Mouse (Mus musculus) heart, postnatal 36 days (tissue): ENCODE results near the gene C130074G19Rik. TPM values are rescaled to one million over a fixed set of nuclear protein-coding genes. Genes with fewer than 3 reads are reported as not detected.

Experiments used
- DNase-seq, 2 experiments: peaks; one replicate each; pipeline ENCODE4 v3.0.0; 2021 to 2022
- intact Hi-C: fragments of 180-260 bp; cut with DNase I; formaldehyde crosslinking; loops from one replicate; pipeline ENCODE4 v1.15.1; 2025
- total RNA-seq, 2 experiments: library from RNA; stranded (reverse); gene quantifications; 2 replicates each; pipeline ENCODE4 v1.2.3; 2021

The C130074G19Rik gene
- total RNA-seq, result 10 to 100 TPM; 18.0 to 19.0 TPM

DNA sequence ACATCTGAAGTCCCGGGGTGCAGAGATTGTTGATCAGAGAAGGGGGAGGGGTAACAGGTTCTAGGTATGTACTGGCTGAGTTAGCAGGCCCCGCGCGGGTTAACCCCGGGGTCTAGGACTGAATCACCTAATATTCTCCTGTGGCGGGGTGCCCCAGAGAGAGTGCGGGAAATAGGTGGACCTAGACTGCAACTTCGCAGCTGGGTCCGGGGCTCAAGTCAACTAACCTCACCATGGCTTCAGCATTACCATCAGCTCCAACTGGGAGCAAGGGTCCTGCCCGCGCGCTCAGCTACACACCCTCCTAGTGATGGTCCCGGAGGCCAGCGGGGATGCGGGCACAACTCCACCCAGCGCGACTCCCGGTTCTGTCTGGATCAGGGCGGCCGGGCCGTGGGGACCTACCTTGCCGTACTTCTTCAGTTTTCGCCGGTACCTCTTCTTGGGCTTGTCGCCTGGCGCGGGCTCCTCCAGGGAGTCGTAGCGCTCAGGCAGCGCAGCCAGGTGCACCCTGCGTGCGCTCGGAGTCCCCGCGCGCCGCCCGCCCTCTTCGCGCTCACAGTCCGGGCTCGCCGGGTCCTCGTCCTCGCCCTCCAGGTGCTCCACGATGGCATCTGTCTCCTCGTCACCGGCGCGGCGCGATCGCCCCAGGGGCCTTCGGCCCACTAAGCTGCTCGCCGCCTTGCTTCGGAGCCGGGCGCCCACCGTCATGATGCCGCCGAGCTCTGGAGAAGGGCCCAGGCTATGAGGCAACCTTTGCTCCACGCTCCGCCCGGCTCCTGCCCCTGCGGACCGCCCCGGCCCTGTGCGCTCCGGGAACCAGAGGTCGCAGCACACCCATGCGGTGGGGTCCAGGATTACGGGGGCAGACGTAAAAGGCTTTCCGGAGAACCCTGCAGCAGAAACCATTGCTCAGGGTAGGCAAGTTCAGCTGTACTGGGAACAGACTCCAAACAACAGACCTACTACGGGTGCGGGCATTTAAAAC lies at the start of gene C130074G19Rik:
C130074G19Rik (minus strand) TSS at position 938 of the 988 bp plus-strand sequence.
- peak; percentile 70 to 74 for DNase-seq
- intact Hi-C loops, result loop anchor here (1.0 kb wide), 2 partner anchors 29 to 57 kb away; no protein-coding TSS in a partner anchor

- intact Hi-C loops, result no loop called here
- DNase-seq, result no peak
These were observed 48.1 kb upstream of the C130074G19Rik start for GRCm38 (mm10) chr1:184931097-184931496.

GRCm38 (mm10) chr1:184928382-184928781 lies 45.4 kb upstream of the C130074G19Rik start:
- no peak for DNase-seq
- intact Hi-C loops, result no loop called here

GRCm38 (mm10) chr1:184927911-184928310 lies 44.9 kb upstream of the C130074G19Rik start:
- no peak for DNase-seq
- intact Hi-C loops, result no loop called here

DNA sequence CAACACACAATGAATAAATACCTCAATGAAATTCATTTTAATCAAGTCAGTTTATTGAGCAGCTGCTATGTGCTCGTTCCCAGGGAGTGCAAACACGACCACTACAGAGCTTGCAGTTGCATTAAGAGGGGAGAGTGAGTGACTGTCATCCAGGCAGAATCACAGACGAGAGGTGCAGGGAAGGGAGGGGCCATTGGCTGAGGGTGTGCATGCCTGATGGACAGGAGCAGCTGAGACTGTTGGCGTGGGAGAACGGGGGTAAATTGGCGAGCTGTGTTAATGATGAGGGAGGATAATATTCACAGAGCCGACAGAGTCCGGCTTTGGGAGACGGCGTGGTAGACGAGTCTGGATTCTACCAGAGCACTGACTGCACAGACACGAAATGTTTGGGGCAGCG lies 39.8 kb upstream of the C130074G19Rik start:
- intact Hi-C loops, result no loop called here
- no peak for DNase-seq

DNA sequence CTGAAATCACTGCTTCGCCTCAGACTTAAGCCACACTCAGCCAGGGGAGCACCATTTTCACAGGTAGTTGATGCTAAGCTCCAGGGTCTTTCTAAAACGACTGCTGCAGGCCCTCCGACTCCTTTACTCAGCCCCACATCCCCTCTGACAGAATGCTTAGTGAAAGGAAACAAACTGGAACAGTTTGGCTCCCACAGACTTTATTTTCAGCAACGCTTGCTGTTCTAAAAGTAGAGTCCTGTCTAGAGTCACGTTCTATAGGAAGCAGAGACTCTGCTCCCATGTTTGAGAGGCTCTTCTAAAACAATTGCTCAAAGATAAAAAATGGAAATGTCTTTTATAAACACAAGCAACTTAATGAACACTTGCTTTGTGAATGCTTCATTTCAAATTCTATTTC lies 37.0 kb upstream of the C130074G19Rik start:
- intact Hi-C loops, result no loop called here
- DNase-seq, result no peak

DNA sequence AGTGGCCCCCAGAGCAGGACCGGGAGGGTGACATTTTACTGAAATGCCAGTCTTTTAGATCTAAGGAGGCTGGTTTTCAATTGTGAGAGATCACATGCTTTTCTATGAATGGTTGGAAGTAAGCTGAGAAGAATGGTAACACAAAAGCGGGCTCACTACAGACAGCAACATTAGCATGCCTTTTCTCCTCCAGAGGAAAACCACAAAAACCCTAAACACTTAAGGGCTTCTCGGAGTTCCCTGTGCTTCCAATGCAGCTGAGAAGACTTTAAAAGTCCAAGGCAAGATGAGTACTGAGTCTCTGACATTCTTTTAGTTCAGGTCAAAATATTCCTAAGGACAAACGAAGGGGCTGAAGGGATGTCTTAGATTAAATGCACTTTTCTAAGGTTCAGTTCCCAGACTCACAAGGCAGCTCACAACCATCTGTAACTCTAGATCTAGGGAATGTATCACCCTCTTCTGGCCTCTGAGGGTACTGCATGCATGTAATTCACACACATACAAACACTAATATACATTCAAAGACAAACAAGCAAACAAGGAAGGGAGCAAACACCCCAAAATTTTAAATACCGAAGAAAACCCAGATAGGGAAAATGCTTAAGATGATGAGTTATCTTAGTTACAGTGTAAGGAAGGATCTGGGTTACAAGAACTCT lies 35.3 kb upstream of the C130074G19Rik start:
- intact Hi-C loops, result no loop called here

GRCm38 (mm10) chr1:184912336-184912735 lies 29.3 kb upstream of the C130074G19Rik start:
- DNase-seq, result no peak
- intact Hi-C loops, result no loop called here

More for the DNA sequence above, 35.3 kb upstream of the C130074G19Rik start:
- no peak for DNase-seq

DNA sequence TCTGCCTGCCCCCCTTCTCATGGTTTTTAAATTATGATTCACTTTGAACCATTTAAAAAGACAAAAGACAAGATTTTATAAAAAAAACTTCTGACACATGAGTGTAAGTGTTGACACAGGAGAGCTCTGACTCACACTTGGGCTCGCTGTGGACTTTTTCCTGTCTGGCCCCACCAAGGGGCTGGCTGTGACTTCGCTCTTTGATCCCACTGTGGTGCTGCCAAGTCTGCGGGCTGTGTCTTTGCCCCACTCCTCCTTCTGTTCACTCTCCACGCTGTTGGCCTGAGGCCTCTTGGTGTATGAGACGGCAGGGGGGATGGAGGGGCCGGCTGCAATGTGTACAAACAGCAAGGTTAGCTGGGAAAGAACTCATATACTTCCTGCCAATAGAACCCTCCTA lies 28.8 kb upstream of the C130074G19Rik start:
- intact Hi-C loops, result no loop called here
- DNase-seq, result no peak

- intact Hi-C loops, result no loop called here
- peak; percentile 10 to 14 for DNase-seq
These were observed 25.5 kb upstream of the C130074G19Rik start for GRCm38 (mm10) chr1:184908558-184908957.

- intact Hi-C loops, result no loop called here
These were observed 23.1 kb upstream of the C130074G19Rik start for GRCm38 (mm10) chr1:184905904-184906745.

DNA sequence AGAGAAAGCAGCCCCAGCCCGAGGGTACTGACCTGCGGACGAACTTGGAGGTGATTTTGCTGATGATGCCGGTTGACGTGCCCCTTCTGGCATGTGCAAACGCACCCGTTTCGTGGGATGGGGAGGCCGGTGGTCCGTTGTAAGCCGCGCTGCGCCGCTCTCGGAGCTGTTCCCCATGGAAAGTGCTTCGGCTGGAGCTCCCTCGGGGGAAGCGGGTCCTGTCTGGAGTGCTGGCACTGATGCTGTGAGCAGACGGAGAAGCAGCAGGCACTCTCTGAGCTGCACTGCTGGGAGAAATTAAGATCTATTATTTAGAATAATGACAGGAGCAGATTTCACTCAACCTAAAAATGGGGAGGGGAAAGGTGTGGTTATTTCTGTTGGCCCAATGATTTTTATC lies 22.4 kb upstream of the C130074G19Rik start:
- DNase-seq, result no peak

More at GRCm38 (mm10) chr1:184905904-184906745, 23.1 kb upstream of the C130074G19Rik start:
- no peak for DNase-seq

GRCm38 (mm10) chr1:184903697-184904096 lies 20.7 kb upstream of the C130074G19Rik start:
- no peak for DNase-seq
- intact Hi-C loops, result no loop called here

More for the DNA sequence above, 22.4 kb upstream of the C130074G19Rik start:
- intact Hi-C loops, result no loop called here

DNA sequence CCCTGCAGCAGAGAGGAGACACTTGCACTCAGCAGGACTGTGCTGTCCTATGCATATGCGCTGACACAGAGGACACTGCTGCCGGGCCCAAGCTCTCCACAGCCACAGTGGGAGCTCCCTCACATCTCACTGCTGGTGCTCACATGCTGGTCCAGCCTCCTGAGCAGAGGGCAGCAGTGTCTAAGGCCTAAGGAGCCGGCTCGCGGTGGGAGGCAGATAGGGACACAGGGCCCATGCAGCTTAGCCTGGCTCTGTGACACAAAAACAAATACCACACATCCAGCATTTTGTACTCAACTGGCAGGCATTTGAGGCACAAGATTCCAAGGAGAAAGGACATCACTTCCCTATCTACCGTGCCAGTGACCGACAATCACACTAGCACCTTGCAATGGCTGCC lies 19.9 kb upstream of the C130074G19Rik start:
- intact Hi-C loops, result no loop called here
- DNase-seq, result no peak

DNA sequence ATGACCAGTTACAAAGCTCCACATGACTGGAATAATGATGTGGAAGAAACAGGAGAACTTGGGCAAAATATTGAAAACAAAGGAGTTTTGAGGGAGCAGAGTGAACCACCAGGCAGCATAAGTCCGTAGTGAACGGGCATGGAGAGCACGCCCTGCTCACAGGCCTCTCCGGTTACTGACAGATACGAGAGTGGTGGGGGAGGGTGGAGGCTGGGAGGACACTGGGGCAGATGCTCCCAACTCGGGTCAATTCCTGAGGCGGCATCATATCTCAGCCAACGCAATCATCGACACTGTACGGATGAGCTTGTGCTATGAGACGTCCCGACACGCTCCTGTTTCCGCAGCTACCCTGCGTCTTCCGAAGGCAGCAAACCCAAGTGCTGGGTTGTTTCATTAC lies 14.3 kb upstream of the C130074G19Rik start:
- no peak for DNase-seq
- intact Hi-C loops, result no loop called here

GRCm38 (mm10) chr1:184891998-184892397 lies 9.0 kb upstream of the C130074G19Rik start:
- no peak for DNase-seq
- intact Hi-C loops, result loop anchor here (2.0 kb wide), 2 partner anchors 39 to 67 kb away; no protein-coding TSS in a partner anchor

- intact Hi-C loops, result no loop called here
- DNase-seq, result peak in 1 of 2 experiments; percentile 37
These were observed 6.4 kb upstream of the C130074G19Rik start for GRCm38 (mm10) chr1:184889454-184889853.

- DNase-seq, result no peak
- intact Hi-C loops, result no loop called here
These were observed 3.1 kb upstream of the C130074G19Rik start for GRCm38 (mm10) chr1:184886160-184886559.

GRCm38 (mm10) chr1:184881861-184882260 lies 1.2 kb downstream of the C130074G19Rik start:
- intact Hi-C loops, result loop anchor here (1.0 kb wide), 1 partner anchor 29 kb away; no protein-coding TSS in a partner anchor
- DNase-seq, result no peak

DNA sequence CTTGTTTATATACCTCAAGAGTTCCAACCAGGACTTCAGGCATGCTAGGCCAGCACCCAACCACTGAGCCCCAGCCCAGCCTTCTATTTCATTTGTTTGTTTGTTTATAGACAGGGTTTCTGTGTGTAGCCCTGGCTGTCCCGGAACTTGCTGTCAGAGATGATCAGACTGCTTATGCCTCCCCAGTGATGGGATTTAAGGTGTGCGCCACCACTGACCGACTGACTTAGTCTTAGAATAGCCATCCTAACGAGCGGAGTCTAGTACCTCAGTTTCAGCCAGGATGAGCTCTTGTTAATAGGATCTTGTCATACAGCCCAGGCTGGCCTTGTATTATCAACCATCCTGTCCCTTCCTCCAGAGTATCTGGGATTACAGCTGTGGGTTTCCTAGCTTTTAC lies 1.8 kb downstream of the C130074G19Rik start:
- intact Hi-C loops, result no loop called here
- DNase-seq, result no peak
